ENCODE assay signal across 11 mouse cellular contexts in the genomic region with DNA sequence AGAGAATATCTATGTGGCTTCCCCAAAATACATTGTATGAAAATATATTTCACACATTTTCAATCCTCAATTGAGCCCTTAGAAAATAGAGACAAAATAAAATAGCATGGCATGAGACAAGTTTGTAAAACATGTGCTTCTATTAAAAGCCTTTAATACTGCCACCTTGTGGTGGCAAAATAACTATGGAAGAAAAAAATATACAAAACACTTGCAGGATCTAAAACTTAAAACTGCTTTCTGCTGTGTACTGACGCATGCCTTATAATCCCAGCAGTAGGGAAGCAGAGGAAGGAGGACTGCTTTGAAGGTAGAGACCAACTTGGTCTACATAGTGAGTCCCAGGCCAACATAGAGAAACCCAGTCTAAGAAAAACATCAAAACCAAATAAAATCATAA. TPM values are rescaled to one million over a fixed set of nuclear protein-coding genes. Genes with fewer than 3 reads are reported as not detected.
A peak's percentile ranks its signal among the peaks of the same experiment; 100 is the strongest.
DNase-seq lines count a peak whose midpoint lies in the region; ATAC-seq and TF ChIP-seq lines count a peak whose summit lies in the region.
"Had no signal": no experiment of that assay in that cellular context is flagged by ENCODE, and none has a peak within 500 bp of the region (broad histone marks: within the 10 kb centered on the region; RNA-seq: fewer than 3 reads in every experiment).

No protein-coding gene starts in this region.

- TF ChIP-seq POLR2A in kidney, adult 2 months (IDR thresholded peaks at IDR 0.05; ENCODE audit: low read depth, low read length) = no peak

- H3K4me3 ChIP-seq in kidney, adult 2 months (ENCODE audit: insufficient read depth, low read depth, low read length) = no peak overlapping the region
- H3K4me3 ChIP-seq: limb, embryonic 15.5 days; neural tube, embryonic 12.5 days had no signal

- DNase-seq in kidney, adult 2 months = peak; percentile 36
- DNase-seq in kidney, postnatal 25 days = no peak
- DNase-seq in 416B (ENCODE audit: low read depth) = peak; percentile 72
- DNase-seq in forelimb bud, embryonic 11.5 days (ENCODE audit: low read depth, low spot score) = peak; percentile 35
- no peak for DNase-seq in ovary, adult 18-20 months (ENCODE audit: low spot score)
- DNase-seq in right cerebral cortex, adult 2 months (ENCODE audit: low spot score in 2 of 2) = no peak
- DNase-seq: heart, adult 11 months; kidney, postnatal 10 days had no signal

- no peaks in the 10 kb centered on the region for H3K36me3 ChIP-seq in kidney, adult 2 months (ENCODE audit: control insufficient read depth, insufficient read depth, low read length)
- H3K36me3 ChIP-seq: limb, embryonic 15.5 days; neural tube, embryonic 12.5 days had no signal

- WGBS in kidney, adult 2 months = 15% methylated on average over 1 of the region's 1 CpGs

- ATAC-seq in CD4-positive, CD25-positive, alpha-beta regulatory T cell, adult 4 months = peak; percentile 52

- no peaks in the 10 kb centered on the region for H3K4me1 ChIP-seq in kidney, adult 2 months (ENCODE audit: control insufficient read depth, insufficient read depth, low read length)
- H3K4me1 ChIP-seq: limb, embryonic 15.5 days; neural tube, embryonic 12.5 days had no signal

- TF ChIP-seq CTCF in kidney, adult 2 months (conservative IDR thresholded peaks at IDR 0.05; ENCODE audit: insufficient read depth, insufficient read length, low read depth, low read length) = no peak

- H3K27me3 ChIP-seq in kidney, adult 2 months (replicated peaks; ENCODE audit: control insufficient read depth, insufficient read depth, low read length) = no peaks in the 10 kb centered on the region
- H3K27me3 ChIP-seq: limb, embryonic 15.5 days; neural tube, embryonic 12.5 days had no signal

- no peak overlapping the region for H3K27ac ChIP-seq in kidney, adult 2 months (ENCODE audit: insufficient read depth, low read depth, low read length)
- H3K27ac ChIP-seq: limb, embryonic 15.5 days; neural tube, embryonic 12.5 days had no signal

RNA-seq across cellular contexts. Expression of a gene that starts 19.4 kb away (rescaled TPM):
- 0.34 and 0.42 TPM in 2 replicates for polyA plus RNA-seq in kidney, adult 2 months (2012; rRNA removed)
- 10 to 100 TPM; 32.7 to 40.1 TPM for polyA plus RNA-seq in CD4-positive, CD25-positive, alpha-beta regulatory T cell, adult 4 months (2017; shearing (Covaris generic))

RNA-seq across cellular contexts. Expression of a gene that starts 59.5 kb away (rescaled TPM):
- polyA plus RNA-seq in kidney, adult 2 months (2012; rRNA removed) = 2.5 and 3.0 TPM in 2 replicates
- polyA plus RNA-seq in CD4-positive, CD25-positive, alpha-beta regulatory T cell, adult 4 months (2017; shearing (Covaris generic)) = 100 to 1,000 TPM; 450 to 528 TPM

RNA-seq across cellular contexts. Expression of a gene that starts 59.6 kb away (rescaled TPM):
- 3.8 and 4.2 TPM in 2 replicates for polyA plus RNA-seq in kidney, adult 2 months (2012; rRNA removed)
- polyA plus RNA-seq in CD4-positive, CD25-positive, alpha-beta regulatory T cell, adult 4 months (2017; shearing (Covaris generic)) = 100 to 1,000 TPM; 165 to 175 TPM

Comparison
In these comparisons a context has a peak if more than half of its experiments do, and no peak if none do; other contexts are left out.
1. DNase-seq: peak in kidney, adult 2 months (single experiment), 416B (single experiment) and forelimb bud, embryonic 11.5 days (single experiment); none in kidney, postnatal 25 days (0 of 2), ovary, adult 18-20 months (single experiment) and right cerebral cortex, adult 2 months (0 of 2).
2. RNA of a gene that starts 19.4 kb away (polyA plus RNA-seq): 32.7 to 40.1 TPM in CD4-positive, CD25-positive, alpha-beta regulatory T cell, adult 4 months; 0.34 to 0.42 TPM in kidney, adult 2 months; every median in the first group is over 10 times any median in the second.
3. RNA of a gene that starts 59.5 kb away (polyA plus RNA-seq): 450 to 528 TPM in CD4-positive, CD25-positive, alpha-beta regulatory T cell, adult 4 months; 2.5 to 3.0 TPM in kidney, adult 2 months; every median in the first group is over 100 times any median in the second.
4. RNA of a gene that starts 59.6 kb away (polyA plus RNA-seq): 165 to 175 TPM in CD4-positive, CD25-positive, alpha-beta regulatory T cell, adult 4 months; 3.8 to 4.2 TPM in kidney, adult 2 months; every median in the first group is over 10 times any median in the second.